Mouse (Mus musculus): ENCODE measurements around the gene Kdm2b.

GRCm38 (mm10) chr5:123000901-123001300, 11.3 kb upstream of the Kdm2b start:
- TF ChIP-seq CTCF (IDR thresholded peaks at IDR 0.05; ENCODE audit: borderline replicate concordance, insufficient read depth, low read length) (no peak), POLR2A (IDR thresholded peaks at IDR 0.05; ENCODE audit: low read depth, low read length) (no peak)
